Mouse (Mus musculus) WW6 (cell line): ENCODE measurements around the gene Chl1.

Experiments used
- DNase-seq: peaks from one replicate; pipeline ENCODE4 v3.0.0-alpha.2; 2013; ENCODE audit warnings: low read depth, low spot score

The Chl1 gene

GRCm38 (mm10) chr6:103542576-103542975 lies 32.2 kb downstream of the Chl1 start:
- DNase-seq = no peak

GRCm38 (mm10) chr6:103543753-103544152 lies 33.4 kb downstream of the Chl1 start:
- DNase-seq = no peak

- DNase-seq = no peak
Measured at GRCm38 (mm10) chr6:103546314-103546713, 35.9 kb downstream of the Chl1 start.

- DNase-seq = no peak
Measured at GRCm38 (mm10) chr6:103549929-103550328, 39.5 kb downstream of the Chl1 start.

- DNase-seq = no peak
Measured at GRCm38 (mm10) chr6:103558037-103558893, 47.9 kb downstream of the Chl1 start.

GRCm38 (mm10) chr6:103558894-103559225 lies 48.5 kb downstream of the Chl1 start:
- no peak for DNase-seq

GRCm38 (mm10) chr6:103559344-103559743 lies 49.0 kb downstream of the Chl1 start:
- DNase-seq = no peak

GRCm38 (mm10) chr6:103564811-103565210 lies 54.4 kb downstream of the Chl1 start:
- no peak for DNase-seq

- no peak for DNase-seq
Measured at GRCm38 (mm10) chr6:103567247-103567646, 56.9 kb downstream of the Chl1 start.

- DNase-seq = no peak
Measured at GRCm38 (mm10) chr6:103572659-103573058, 62.3 kb downstream of the Chl1 start.

GRCm38 (mm10) chr6:103584224-103584623 lies 73.8 kb downstream of the Chl1 start:
- no peak for DNase-seq

GRCm38 (mm10) chr6:103585667-103586066 lies 75.3 kb downstream of the Chl1 start:
- no peak for DNase-seq

GRCm38 (mm10) chr6:103586081-103586480 lies 75.7 kb downstream of the Chl1 start:
- no peak for DNase-seq

- no peak for DNase-seq
Measured at GRCm38 (mm10) chr6:103602070-103602469, 91.7 kb downstream of the Chl1 start.

GRCm38 (mm10) chr6:103610656-103611055 lies 100.3 kb downstream of the Chl1 start:
- no peak for DNase-seq

GRCm38 (mm10) chr6:103612626-103613025 lies 102.2 kb downstream of the Chl1 start:
- no peak for DNase-seq

- DNase-seq = no peak
Measured at GRCm38 (mm10) chr6:103613714-103614113, 103.3 kb downstream of the Chl1 start.

GRCm38 (mm10) chr6:103615924-103616602 lies 105.7 kb downstream of the Chl1 start:
- DNase-seq = no peak

- no peak for DNase-seq
Measured at GRCm38 (mm10) chr6:103620880-103621279, 110.5 kb downstream of the Chl1 start.

- DNase-seq = no peak
Measured at GRCm38 (mm10) chr6:103622117-103622713, 111.8 kb downstream of the Chl1 start.

GRCm38 (mm10) chr6:103632856-103633255 lies 122.5 kb downstream of the Chl1 start:
- DNase-seq = no peak

GRCm38 (mm10) chr6:103656778-103657177 lies 146.4 kb downstream of the Chl1 start:
- no peak for DNase-seq

GRCm38 (mm10) chr6:103659173-103659572 lies 148.8 kb downstream of the Chl1 start:
- no peak for DNase-seq
